Mouse (Mus musculus) left cerebral cortex, adult 2 months (tissue): ENCODE results near the gene Tfip11. TPM values are rescaled to one million over a fixed set of nuclear protein-coding genes. Genes with fewer than 3 reads are reported as not detected.

Experiments used
- DNase-seq, 2 experiments: peaks; one replicate each; pipeline ENCODE4 v3.0.0; 2021 to 2022; ENCODE audit warnings: low spot score in 2 of 2, mixed read lengths in 1 of 2; ENCODE audit errors: extremely low spot score in 1 of 2
- H3K27ac ChIP-seq: fragments of 200-600 bp; 2 replicates; pipeline ENCODE4 v1.8.1; 2022
- H3K4me3 ChIP-seq: fragments of 200-600 bp; 2 replicates; pipeline ENCODE4 v1.8.1; 2022
- CTCF ChIP-seq: fragments of 200-600 bp; IDR thresholded peaks from 2 replicates; pipeline ENCODE4 v1.8.1; 2022; ENCODE audit warnings: antibody characterized with exemption, mild to moderate bottlenecking, moderate library complexity
- intact Hi-C: fragments of 180-260 bp; cut with DNase I; formaldehyde crosslinking; loops from one replicate; pipeline ENCODE4 v1.15.1; 2025
- total RNA-seq, 2 experiments: library from RNA; stranded (reverse); gene quantifications; 2 replicates each; pipeline ENCODE4 v1.2.3; 2021

Gene Tfip11
- total RNA-seq, 2 experiments from 2014 or later = 43.0 to 45.0 TPM

DNA sequence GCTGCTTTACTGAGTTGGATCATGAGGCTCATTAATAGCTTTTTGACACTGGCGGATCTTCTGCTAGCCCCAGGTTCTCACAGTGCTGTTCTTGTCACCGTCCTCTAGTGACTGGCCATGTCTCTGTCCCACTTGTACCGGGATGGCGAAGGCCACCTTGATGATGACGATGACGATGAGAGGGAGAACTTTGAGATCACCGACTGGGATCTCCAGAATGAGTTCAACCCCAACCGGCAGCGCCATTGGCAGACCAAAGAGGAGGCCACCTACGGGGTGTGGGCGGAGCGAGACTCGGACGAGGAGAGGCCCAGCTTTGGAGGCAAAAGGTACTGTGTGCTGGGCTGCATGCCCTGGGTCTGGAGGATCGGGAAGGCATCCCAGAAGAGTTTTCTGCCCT is 1.7 kb downstream of the Tfip11 start:
- TF ChIP-seq CTCF = no peak
- Histone ChIP-seq H3K27ac (no peak overlapping the region), H3K4me3 (no peak overlapping the region)
- intact Hi-C loops = loop anchor here (2.0 kb wide), 1 partner anchor 51 kb away; the partner anchor contains the start of gene Tpst2
- no peak for DNase-seq

DNA sequence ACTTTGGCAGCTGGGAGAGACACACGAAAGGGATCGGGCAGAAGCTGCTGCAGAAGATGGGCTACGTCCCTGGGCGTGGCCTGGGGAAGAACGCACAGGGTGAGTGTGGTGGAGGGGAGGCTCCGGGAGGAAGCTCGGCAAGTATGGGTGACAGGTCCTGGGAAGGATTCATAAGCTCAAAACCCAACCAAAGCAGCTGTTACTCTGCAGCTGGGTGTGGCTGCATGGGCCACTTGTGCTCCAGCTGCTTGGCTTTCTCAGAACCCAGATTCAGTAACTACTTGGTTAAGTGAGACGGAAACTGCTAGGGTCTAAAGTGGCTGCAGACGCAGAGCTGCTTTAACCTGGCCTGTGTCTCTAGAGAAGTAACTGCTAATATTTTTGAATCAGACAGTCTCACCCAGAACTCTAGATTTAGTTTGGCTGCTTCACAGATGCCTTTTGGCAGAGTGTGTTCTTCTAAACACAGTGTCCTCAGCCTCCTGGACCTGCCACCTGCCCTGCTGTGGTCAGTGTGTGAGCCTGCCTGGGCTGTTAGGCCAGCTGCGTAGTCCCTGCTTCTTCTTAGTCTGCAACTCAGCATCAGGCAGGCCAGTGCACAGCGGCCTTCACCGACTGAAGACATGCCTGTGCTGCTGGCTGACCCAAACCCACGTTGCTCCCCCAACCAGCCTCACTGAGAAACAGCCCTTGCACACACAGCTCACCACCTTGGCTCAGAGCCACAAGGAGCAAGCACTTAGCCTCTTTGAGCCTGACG is 3.8 kb downstream of the Tfip11 start:
- no peak for TF ChIP-seq CTCF
- no peak overlapping the region for H3K4me3 ChIP-seq
- no peak overlapping the region for H3K27ac ChIP-seq
- intact Hi-C loops = no loop called here
- no peak for DNase-seq

DNA sequence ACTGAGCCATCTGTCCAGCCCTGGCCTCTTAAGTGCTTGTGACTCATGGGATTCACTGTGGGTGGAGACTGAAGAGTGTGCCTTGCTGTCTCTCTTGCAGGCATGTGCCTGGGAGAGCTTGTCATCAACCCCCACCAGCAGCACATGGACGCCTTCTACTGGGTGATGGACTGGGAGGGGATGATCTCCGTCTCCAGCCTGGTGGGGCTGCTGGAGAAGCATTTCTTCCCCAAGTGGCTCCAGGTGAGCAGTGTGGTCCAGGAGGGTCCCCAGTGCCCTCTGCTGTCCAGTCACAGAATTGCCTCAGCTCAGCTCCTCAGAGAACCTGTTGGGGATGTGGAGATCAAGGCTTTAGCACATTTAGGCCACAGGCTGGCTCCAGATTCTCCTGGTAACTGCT is 9.3 kb downstream of the Tfip11 start:
- DNase-seq = peak; percentile 47 to 60
- H3K27ac ChIP-seq = no peak overlapping the region

DNA sequence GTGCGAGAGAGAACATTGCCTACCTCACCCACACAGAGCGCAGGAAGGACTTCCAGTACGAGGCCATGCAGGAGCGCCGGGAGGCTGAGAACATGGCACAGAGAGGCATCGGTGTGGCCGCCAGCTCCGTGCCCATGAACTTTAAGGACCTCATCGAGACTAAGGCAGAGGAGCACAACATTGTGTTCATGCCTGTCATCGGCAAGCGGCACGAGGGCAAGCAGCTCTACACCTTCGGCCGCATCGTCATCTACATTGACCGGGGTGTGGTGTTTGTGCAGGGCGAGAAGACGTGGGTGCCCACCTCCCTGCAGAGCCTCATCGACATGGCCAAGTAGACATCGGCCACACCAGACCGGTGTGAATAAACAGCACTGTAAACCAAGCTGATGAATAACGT is 10.8 kb downstream of the Tfip11 start:
- Histone ChIP-seq H3K27ac (no peak overlapping the region), H3K4me3 (no peak overlapping the region)
- intact Hi-C loops = no loop called here
- no peak for DNase-seq
- TF ChIP-seq CTCF = no peak

More for the DNA sequence above, 9.3 kb downstream of the Tfip11 start:
- TF ChIP-seq CTCF = peak; percentile 62
- intact Hi-C loops = loop anchor here (2.0 kb wide), 1 partner anchor 95 kb away; no protein-coding TSS in a partner anchor
- H3K4me3 ChIP-seq = no peak overlapping the region

- intact Hi-C loops = no loop called here
- DNase-seq = no peak
- Histone ChIP-seq H3K27ac (no peak overlapping the region), H3K4me3 (no peak overlapping the region)
- peak; percentile 13 for TF ChIP-seq CTCF
Observed at GRCm38 (mm10) chr5:112339215-112339614, 13.1 kb downstream of the Tfip11 start.

- Histone ChIP-seq H3K27ac (peak within 1 kb of the TSS; percentile 96), H3K4me3 (peak within 1 kb of the TSS; percentile 85)
- intact Hi-C loops = loop anchor here (1.0 kb wide), 1 partner anchor 16 kb away; the partner anchor contains the start of gene Tfip11
- peak; percentile 89 to 96 for DNase-seq
- no peak; the same call in none of the 2 replicates for TF ChIP-seq CTCF
Observed at GRCm38 (mm10) chr5:112342463-112343204, 16.5 kb downstream of the Tfip11 start, which contains the start of the genes Srrd and Hps4. Srrd (minus strand) TSS chr5:112343040. Hps4 (plus strand) TSS chr5:112343083.

DNA sequence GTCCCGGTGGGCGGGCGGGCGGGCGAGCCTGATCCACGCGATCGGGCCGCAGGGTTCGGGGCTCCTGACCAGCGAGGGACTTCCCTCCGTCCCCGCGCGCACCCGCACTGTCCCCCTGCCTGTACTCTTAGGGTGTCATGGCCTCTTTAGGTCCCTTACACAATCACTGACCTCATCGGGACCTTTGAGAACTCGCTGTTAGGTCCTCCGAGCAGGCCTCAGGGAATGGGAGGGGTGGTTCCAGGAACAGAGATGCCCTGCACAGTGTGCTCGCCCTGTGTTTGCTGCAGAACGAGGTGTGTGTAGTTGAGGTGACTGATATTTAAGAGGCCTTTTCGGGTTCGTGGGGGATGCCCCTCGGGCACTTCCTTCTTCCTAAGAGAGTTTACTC is 17.0 kb downstream of the Tfip11 start:
- no peak for TF ChIP-seq CTCF
- DNase-seq = peak in 1 of 2 experiments; percentile 31
- intact Hi-C loops = loop anchor here (1.0 kb wide), 1 partner anchor 17 kb away; the partner anchor contains the start of gene Tfip11
- Histone ChIP-seq H3K27ac (peak overlapping the region; percentile 96), H3K4me3 (peak overlapping the region; percentile 85)

DNA sequence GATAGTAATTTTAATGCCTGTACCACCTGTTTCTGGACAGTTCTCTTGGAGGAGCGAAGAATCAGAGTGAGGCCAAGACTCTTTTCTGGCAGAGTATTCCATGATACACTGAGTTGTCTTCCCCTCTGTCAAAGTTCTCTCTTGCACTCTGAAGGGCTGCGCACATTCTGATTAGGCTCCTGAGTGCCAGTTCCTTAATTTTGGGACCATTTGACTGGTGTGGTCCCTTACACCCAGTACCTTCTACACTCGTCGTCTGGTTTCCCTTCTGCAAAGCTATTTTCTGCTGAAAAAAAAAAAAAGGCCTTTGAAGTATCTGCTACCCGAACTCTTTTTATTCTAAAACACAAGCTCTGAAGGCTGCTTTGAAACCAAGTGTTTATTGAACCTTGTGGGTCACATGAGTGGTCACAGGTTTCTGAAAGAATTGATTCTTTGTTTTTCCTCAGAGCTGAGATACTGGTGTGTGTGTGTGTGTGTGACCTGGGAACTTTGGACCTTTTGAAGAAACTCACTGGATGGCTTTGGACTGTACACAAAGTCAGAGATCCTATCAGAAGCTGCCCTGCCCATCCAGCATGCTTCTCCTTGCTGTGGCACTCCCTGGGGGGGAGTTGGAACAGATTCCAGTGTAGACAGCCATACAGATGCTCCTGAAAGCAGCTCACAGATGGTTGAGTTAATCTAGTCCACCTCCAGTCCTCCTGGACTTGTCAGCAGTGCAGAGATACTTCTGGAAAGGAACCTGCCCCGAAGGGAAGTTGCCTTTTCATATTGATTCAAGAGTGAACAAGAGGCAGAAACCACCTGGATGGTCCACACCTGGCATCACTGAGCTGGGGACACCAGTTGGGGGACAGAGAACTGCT is 18.2 kb downstream of the Tfip11 start:
- intact Hi-C loops = loop anchor here (2.0 kb wide), 1 partner anchor 84 kb away; no protein-coding TSS in a partner anchor
- no peak for TF ChIP-seq CTCF
- H3K4me3 ChIP-seq = peak overlapping the region; percentile 20; the same call in 1 of the 2 replicates
- peak in 1 of 2 experiments; percentile 55 for DNase-seq
- H3K27ac ChIP-seq = peak overlapping the region; percentile 96

GRCm38 (mm10) chr5:112346211-112346965 is 20.2 kb downstream of the Tfip11 start:
- Histone ChIP-seq H3K27ac (no peak overlapping the region), H3K4me3 (peak overlapping the region; percentile 13)
- no peak for TF ChIP-seq CTCF
- intact Hi-C loops = no loop called here
- DNase-seq = no peak

DNA sequence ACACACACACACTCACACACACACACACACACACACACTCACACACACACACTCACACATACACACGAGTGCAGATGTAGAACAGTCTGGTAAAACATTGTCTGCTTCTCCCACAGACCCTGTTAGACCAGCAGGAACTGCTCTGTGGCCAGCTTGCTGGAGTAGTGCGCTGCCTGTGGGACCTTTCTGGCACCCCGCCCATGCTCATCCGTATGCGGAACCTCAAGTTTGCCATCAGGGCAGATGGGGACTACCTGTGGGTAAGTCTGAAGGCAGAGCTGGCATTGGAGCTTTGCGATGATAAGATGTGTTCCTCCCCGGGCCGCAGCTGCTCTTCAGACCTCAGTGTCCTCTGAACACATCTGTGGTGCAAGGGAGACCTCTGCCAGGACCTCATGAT is 23.0 kb downstream of the Tfip11 start:
- TF ChIP-seq CTCF = no peak
- no peak for DNase-seq
- H3K27ac ChIP-seq = no peak overlapping the region
- no peak overlapping the region for H3K4me3 ChIP-seq
- intact Hi-C loops = no loop called here
